Mouse (Mus musculus) layer of hippocampus, adult 2 months (tissue): ENCODE measurements around the gene Rtl1. TPM values are rescaled to one million over a fixed set of nuclear protein-coding genes. Genes with fewer than 3 reads are reported as not detected.
A peak's percentile ranks its signal among the peaks of the same experiment; 100 is the strongest.

ENCODE experiments used
- DNase-seq, 2 experiments: peaks; one replicate each; pipeline ENCODE4 v3.0.0; 2022; ENCODE audit warnings: low spot score in 2 of 2
- H3K27ac ChIP-seq: fragments of 200-600 bp; 2 replicates; pipeline ENCODE4 v1.8.1; 2022
- H3K4me3 ChIP-seq: fragments of 200-600 bp; 2 replicates; pipeline ENCODE4 v1.8.1; 2022; ENCODE audit warnings: mild to moderate bottlenecking
- CTCF ChIP-seq: fragments of 200-600 bp; conservative IDR thresholded peaks from 2 replicates; pipeline ENCODE4 v1.8.1; 2022; ENCODE audit warnings: antibody characterized with exemption, mild to moderate bottlenecking, moderate library complexity
- total RNA-seq, 2 experiments: library from RNA; stranded (reverse); gene quantifications; 2 replicates each; pipeline ENCODE4 v1.2.3; 2021

Rtl1 gene
- total RNA-seq, 2 experiments from 2014 or later = 0.10 to 0.15 TPM

DNA sequence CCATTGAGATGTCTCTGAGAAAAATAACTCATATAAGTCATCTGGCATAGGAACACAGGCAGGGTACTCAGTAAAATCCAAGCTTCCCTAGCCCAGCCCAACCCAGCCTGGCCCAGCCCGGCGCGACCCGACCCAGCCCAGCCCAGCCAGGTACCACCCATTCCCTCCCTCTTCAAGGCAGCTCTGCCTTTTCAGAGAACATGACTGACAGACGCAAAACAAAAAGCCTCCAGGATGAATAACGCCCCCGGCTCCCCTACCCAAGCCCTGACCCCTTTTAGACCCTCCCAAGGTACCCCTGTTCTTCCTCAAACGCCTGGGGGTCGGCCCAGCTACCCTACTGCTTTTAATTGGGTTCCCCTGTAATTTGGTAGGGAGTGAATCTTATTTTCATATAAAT, 7.8 kb upstream of the Rtl1 start:
- no peak for TF ChIP-seq CTCF
- no peak for DNase-seq
- Histone ChIP-seq H3K4me3 (no peak overlapping the region), H3K27ac (no peak overlapping the region)

DNA sequence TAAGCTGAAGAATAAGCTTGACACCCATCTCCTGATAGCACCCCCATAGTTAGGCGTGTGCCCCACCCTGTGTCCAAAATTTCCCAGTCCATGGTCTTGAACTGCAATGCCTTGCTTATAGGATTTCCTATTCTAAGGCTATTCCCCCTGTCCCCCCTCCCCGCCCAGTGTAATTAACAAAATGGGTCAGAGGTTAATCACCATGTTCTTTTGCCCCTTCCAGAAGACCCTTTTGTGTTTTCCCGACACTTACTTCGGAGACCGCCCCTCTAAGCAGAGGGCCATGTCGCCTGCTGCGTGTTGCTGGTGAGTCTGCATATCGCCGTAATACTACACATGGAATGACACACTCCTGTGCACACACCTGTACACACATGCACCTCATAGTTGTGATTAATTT, 7.1 kb upstream of the Rtl1 start:
- no peak overlapping the region for H3K27ac ChIP-seq
- H3K4me3 ChIP-seq = no peak overlapping the region
- no peak for TF ChIP-seq CTCF
- DNase-seq = no peak

DNA sequence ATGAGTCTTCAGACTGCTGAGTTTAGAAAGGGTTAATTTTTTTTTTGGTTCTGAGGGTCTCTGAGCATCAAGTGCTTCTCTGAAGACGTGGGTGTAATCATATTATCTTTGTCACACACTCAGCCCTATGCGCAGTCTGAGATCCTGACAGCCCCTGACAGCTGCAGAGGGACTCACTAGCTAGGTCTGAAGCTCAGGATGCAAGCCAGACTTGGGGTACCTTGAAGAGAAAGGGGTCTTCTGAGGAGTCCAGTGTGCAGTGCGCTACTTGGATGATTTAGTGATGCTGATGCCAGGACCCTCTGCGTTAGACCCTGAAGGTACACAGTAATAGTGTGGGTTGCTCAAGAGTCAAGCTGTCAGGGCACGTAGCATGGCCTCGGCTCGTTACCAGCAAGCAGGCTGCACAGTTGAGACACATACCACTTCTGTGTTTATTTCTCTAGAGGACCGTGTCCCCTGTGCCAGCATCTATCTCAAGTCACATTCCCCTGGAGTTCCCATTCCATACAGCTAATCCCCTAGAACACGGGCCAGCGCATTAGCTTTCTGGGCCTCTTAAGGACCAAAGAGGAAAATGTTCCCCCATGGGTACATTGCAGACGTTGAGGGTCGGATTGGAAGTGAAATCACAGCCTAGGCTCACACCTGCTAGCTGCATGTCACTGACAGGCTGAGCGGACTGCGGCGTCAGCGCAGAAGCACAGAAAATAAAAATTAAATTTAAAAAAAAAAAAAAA, 5.0 kb upstream of the Rtl1 start:
- no peak for DNase-seq
- no peak overlapping the region for H3K4me3 ChIP-seq
- no peak overlapping the region for H3K27ac ChIP-seq
- TF ChIP-seq CTCF = no peak

DNA sequence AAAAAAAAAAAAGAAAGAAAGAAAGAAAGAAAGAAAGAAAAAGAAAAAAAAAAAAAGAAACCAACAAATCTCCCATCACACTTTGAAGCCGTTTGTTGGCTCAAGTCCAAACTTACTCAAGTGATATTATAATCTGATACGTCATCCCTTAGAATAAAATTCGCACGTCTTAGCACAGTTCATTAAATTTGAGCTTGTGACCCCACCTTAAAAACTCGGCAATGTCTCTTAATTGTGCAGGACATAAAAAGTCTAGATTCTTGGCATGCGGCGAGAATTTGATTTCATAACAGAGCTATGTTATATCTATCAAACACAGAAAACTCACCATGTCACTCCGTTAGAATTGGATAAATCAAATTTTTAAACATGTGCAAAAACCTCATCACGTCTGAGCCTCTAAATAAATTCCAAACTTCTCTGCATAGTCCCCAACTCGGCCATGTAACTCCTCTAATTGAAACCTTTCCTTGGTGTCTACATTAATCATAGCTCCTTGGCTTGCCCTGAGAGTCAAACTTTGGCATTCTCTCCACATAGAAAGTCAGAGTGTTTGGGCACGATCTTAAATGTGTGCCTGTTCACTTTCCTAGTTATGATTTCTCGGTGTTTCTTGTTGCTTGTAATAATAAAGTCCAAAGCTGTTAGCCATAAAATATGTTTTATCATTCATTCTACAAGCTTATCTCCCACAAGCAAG, 1.4 kb downstream of the Rtl1 start:
- no peak overlapping the region for H3K27ac ChIP-seq
- no peak for DNase-seq
- no peak overlapping the region for H3K4me3 ChIP-seq
- TF ChIP-seq CTCF = no peak

DNA sequence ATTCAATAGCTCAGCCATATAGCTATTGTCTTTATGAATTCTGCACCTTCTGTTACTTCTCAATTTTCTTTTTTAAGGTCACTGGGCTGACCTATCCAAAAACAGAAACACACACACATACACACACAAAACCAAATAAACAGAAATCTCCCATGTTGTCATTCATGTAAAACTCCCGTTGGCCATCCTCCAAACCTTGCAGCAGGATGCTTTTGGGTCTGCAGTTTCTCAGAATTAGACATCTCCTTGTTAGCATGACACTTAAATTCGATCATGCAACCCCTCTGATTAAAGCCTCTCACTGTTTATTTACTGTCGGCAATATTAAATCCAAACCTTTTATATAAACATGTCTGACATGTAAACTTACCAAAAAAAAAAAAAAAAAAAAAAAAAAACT, 3.4 kb downstream of the Rtl1 start:
- H3K27ac ChIP-seq = no peak overlapping the region
- DNase-seq = no peak
- TF ChIP-seq CTCF = no peak
- H3K4me3 ChIP-seq = no peak overlapping the region

DNA sequence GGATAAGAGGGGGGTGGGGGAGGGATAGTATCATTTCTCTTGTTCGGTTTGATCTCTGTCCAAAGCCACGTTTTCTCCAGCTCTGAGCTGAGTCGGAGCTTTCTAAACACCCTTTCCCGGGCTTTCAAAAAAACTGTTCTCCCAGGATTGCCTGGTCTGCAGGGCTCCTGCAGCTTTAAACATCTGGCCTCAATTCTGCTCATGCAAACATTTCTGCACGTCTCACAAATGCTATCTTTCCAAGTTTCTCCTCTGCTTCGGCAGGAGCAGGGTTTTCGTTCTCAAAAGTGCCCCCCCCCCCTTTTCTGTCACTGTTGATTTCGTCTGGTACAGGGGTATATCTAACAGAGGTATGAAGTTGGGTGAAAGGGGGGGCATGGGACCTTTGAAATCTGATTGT, 3.9 kb downstream of the Rtl1 start:
- Histone ChIP-seq H3K4me3 (no peak overlapping the region), H3K27ac (no peak overlapping the region)
- DNase-seq = no peak
- no peak for TF ChIP-seq CTCF

DNA sequence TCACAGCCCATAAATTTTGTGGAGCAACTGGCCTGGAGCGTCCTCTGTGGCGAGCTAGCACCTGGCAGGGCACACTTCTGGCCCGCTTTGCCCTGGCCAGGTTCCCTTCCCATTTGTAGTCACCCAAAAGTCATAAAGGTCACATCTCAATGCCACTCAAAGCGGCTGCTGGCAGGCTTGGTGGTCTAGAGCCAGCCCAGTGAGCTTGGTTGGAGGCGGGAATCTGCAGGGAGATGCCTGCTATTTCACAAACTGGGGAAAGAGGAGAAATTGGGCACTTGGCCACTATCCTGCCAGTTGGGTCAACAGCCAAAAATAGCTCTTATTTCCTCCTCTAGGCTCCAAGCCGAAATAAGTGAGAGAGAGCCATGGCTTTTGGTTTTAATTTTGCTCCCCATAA, 4.4 kb downstream of the Rtl1 start:
- DNase-seq = no peak
- H3K27ac ChIP-seq = 0 out of 2 replicates have a peak overlapping the region, but pooled peaks have one; percentile 14
- no peak overlapping the region for H3K4me3 ChIP-seq
- TF ChIP-seq CTCF = no peak

DNA sequence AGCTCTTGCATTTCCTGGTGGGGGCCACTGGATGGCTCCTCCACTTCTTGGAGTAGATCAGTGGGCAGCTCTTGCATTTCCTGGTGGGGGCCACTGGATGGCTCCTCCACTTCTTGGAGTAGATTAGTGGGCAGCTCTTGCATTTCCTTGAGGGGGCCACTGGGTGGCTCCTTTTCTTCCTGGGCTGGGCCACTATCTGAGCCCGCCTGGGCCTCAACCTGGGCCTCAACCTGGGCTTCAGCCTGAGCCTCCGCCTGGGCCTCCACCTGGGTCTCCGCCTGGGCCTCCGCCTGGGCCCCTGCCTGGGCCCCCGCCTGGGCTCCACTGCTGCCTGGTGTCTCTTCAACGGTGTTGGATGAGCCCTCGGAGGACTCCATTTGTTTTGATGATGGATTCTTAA, 5.2 kb downstream of the Rtl1 start:
- no peak overlapping the region for H3K4me3 ChIP-seq
- TF ChIP-seq CTCF = peak; percentile 50
- no peak for DNase-seq
- H3K27ac ChIP-seq = 0 out of 2 replicates have a peak overlapping the region, but pooled peaks have one; percentile 14

DNA sequence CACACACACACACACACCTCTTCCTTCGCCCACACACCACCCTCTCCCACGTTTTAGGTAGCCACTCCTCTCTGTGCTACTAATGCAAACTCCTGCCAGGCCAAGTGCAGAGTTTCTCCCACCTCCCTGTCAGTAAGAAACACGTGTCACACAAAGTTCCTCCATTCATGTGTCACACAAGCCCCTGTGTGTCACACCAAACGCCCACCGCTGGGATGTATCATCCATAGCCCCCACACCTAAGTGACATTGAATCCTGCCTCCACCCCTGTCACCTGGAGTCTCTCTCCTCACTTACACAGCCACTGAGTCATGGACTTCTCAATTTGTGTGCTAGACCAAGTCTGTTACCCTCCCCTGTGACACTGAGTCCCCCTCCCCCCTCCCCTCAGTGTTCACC, 17.9 kb downstream of the Rtl1 start:
- H3K4me3 ChIP-seq = no peak overlapping the region
- TF ChIP-seq CTCF = no peak
- no peak for DNase-seq
- no peak overlapping the region for H3K27ac ChIP-seq

DNA sequence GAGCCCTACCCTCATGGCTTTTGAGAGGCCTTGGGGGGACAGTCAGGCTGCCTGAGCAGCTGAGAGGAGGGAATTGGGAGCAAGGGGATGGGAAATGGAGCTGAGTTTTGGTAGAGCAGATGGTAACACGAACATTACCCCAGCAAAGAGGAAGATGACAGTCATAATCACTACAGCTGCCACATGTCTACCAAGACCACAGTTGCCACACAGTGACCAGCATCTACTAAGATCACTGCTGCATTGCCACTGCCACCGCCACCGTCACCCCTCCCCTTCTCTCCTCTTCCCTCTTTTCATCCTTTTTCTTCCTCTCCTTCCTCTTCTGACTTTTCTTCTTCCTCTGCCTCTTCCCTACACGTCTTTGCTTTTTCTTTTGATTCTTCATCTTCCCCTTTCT, 27.9 kb downstream of the Rtl1 start:
- Histone ChIP-seq H3K27ac (no peak overlapping the region), H3K4me3 (no peak overlapping the region)
- no peak for DNase-seq
- TF ChIP-seq CTCF = no peak

DNA sequence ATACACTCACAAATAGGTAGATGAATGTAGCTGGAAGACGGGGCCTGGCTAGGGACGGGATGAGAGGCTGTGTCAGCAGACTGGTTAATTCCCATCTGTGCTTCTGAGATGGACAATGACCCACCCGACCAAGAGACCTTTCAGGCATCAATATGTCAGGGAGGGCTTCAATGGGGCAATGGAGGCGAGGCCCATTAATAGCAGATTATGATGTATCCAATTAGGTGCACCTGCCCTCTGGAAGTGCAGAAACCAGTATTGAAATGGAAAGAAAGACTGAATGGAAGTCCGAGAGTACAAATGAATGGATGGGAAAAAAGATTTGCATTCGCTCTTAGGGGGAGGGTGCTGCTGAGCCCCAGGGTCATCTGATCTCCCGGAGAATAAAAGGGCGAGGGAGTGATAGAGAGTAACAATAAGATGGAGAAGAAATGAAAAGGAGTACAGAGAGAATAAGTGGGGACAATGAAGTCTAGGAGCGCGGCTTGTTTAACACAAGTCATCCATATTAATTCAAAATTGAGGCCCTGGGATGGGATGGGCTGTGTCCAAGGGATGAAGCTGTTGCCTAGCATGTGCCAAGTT, 39.9 kb downstream of the Rtl1 start:
- no peak for DNase-seq
- TF ChIP-seq CTCF = no peak
- no peak overlapping the region for H3K4me3 ChIP-seq
- no peak overlapping the region for H3K27ac ChIP-seq

DNA sequence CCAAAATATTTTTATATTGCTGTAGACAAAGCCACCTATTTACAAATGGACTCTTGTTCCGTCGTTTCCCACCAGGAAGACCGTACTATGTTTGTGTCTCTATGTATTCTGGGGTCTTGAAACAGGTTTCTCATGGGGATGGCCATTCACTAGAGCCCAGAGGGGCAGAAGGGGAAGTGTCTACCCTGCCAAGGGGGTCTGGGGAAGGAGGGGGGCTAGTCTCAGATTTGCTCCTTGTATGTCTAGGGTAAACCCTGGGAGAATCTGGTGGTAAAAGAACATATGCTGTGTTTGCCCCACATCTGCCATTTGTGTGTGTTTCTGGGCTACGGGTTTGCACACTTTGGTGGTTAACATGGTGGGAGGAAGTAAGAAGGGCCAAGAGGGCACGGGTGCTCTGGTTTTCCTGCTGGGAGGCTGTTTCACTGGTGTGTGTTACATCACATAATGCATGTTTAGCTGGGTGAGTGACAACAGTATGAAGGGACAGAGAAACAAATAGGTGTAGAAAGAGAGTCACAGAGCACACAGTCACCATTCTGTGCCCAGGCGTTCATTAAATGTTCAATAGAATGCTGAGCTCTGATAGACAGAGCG, 41.1 kb downstream of the Rtl1 start:
- no peak for TF ChIP-seq CTCF

DNA sequence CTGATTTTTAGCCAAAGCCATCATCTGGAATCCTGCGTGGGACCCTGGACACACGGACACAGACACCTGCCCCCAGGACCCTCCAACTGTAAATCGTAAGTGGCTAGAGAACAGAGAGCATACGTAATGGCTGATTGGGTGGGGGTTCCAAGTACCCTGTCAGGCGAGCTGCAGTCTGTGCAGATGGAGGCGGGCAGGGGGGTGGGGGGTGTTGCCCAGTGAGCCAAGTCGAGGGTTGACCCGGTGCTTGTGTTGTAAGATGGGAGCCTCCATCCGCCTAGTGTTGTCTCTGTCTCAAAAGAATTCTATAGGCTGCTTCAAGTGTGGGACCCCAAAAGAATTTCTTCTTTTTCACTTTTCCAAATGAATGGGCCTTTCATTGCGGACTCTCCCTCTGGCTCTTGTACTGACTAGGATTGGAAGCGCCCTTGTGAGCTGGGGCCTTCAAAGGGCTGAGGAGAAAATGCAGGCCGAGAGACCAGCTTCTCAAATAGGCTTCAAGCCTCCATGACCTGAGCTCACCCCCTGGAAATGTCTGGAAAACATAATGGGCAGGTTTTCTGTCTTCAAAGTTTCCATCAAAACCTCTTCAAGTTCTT, 41.8 kb downstream of the Rtl1 start:
- H3K27ac ChIP-seq = no peak overlapping the region
- TF ChIP-seq CTCF = no peak
- no peak for DNase-seq
- H3K4me3 ChIP-seq = no peak overlapping the region

More for the DNA sequence above, 41.1 kb downstream of the Rtl1 start:
- H3K27ac ChIP-seq = no peak overlapping the region
- H3K4me3 ChIP-seq = no peak overlapping the region
- DNase-seq = no peak
